Mouse (Mus musculus): ENCODE measurements around the gene Coro1b. TPM values are rescaled to one million over a fixed set of nuclear protein-coding genes. Genes with fewer than 3 reads are reported as not detected.

The Coro1b gene
- total and polyA plus RNA-seq, 2 experiments: 66.1 to 109 TPM

DNA sequence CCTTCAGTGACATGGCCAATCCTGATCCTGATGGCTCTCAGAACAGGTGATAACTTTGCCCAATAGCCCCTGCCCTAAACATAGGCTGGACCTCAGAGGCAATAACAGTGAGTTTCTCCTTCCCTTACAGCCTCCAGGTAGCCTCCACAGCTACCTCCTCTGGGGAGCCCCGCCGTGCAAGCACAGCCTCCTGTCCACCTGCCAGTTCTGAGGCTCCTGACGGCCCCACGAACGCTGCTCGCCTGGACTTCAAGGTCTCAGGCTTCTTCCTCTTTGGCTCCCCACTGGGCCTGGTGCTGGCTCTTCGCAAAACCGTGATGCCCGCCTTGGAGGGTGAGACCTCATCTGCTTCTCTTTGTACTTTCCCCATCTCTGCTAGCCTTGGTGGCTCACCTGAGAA lies 39.9 kb upstream of the Coro1b start:
- 87% methylated on average over 9 of the region's 9 CpGs for WGBS
- no peak for DNase-seq (ENCODE audit: extremely low read depth, low read depth, low spot score)
- Histone ChIP-seq H3K36me3 (ENCODE audit: control insufficient read depth, insufficient read depth, low read length) (no peaks in the 10 kb centered on the region), H3K9ac (ENCODE audit: low read depth, low read length) (no peak overlapping the region), H3K27me3 (ENCODE audit: control insufficient read depth, insufficient read depth, low read length) (no peaks in the 10 kb centered on the region), H3K4me1 (ENCODE audit: control insufficient read depth, insufficient read depth, low read length) (peaks cover 6% of the 10 kb centered on the region; the same call in 1 of the 2 replicates), H3K4me3 (ENCODE audit: insufficient read depth, low read depth, low read length) (no peak overlapping the region), H3K27ac (replicated peaks; ENCODE audit: insufficient read depth, low read depth, low read length) (no peak overlapping the region), H3K79me2 (ENCODE audit: control insufficient read depth, insufficient read depth, low read length) (no peaks in the 10 kb centered on the region)
- TF ChIP-seq CTCF (IDR thresholded peaks at IDR 0.05; ENCODE audit: low read depth, low read length) (no peak), POLR2A (IDR thresholded peaks at IDR 0.05; ENCODE audit: extremely low read depth, insufficient read depth, low read length) (no peak)

- Histone ChIP-seq H3K36me3 (ENCODE audit: control insufficient read depth, insufficient read depth, low read length) (peaks cover 2% of the 10 kb centered on the region; the same call in 1 of the 2 replicates), H3K9ac (ENCODE audit: low read depth, low read length) (no peak overlapping the region)
- DNase-seq (ENCODE audit: extremely low read depth, low read depth, low spot score): no peak
Observed at GRCm38 (mm10) chr19:4112063-4112960, 36.1 kb upstream of the Coro1b start.

GRCm38 (mm10) chr19:4113186-4113805 lies 35.1 kb upstream of the Coro1b start:
- H3K27ac ChIP-seq (replicated peaks; ENCODE audit: insufficient read depth, low read depth, low read length): peak overlapping the region; percentile 32
- WGBS: 48% methylated on average over 13 of the region's 13 CpGs
- H3K27me3 ChIP-seq (ENCODE audit: control insufficient read depth, insufficient read depth, low read length): no peaks in the 10 kb centered on the region
- 0 out of 2 replicates have a peak overlapping the region, but pooled peaks have one; percentile 25 for H3K9ac ChIP-seq (ENCODE audit: low read depth, low read length)
- no peak overlapping the region for H3K4me3 ChIP-seq (ENCODE audit: insufficient read depth, low read depth, low read length)
- H3K36me3 ChIP-seq (ENCODE audit: control insufficient read depth, insufficient read depth, low read length): peaks cover 2% of the 10 kb centered on the region; the same call in 1 of the 2 replicates
- no peak for TF ChIP-seq CTCF (IDR thresholded peaks at IDR 0.05; ENCODE audit: low read depth, low read length)
- no peak for TF ChIP-seq POLR2A (IDR thresholded peaks at IDR 0.05; ENCODE audit: extremely low read depth, insufficient read depth, low read length)
- H3K4me1 ChIP-seq (ENCODE audit: control insufficient read depth, insufficient read depth, low read length): peaks cover 10% of the 10 kb centered on the region
- H3K79me2 ChIP-seq (ENCODE audit: control insufficient read depth, insufficient read depth, low read length): no peaks in the 10 kb centered on the region
- peak; percentile 54 for DNase-seq (ENCODE audit: extremely low read depth, low read depth, low spot score)

More at GRCm38 (mm10) chr19:4112063-4112960, 36.1 kb upstream of the Coro1b start:
- WGBS: 95% methylated on average over 26 of the region's 26 CpGs
- H3K4me3 ChIP-seq (ENCODE audit: insufficient read depth, low read depth, low read length): no peak overlapping the region
- no peak overlapping the region for H3K27ac ChIP-seq (replicated peaks; ENCODE audit: insufficient read depth, low read depth, low read length)
- H3K79me2 ChIP-seq (ENCODE audit: control insufficient read depth, insufficient read depth, low read length): no peaks in the 10 kb centered on the region
- no peaks in the 10 kb centered on the region for H3K27me3 ChIP-seq (ENCODE audit: control insufficient read depth, insufficient read depth, low read length)
- H3K4me1 ChIP-seq (ENCODE audit: control insufficient read depth, insufficient read depth, low read length): peaks cover 10% of the 10 kb centered on the region
- no peak for TF ChIP-seq POLR2A (IDR thresholded peaks at IDR 0.05; ENCODE audit: extremely low read depth, insufficient read depth, low read length)
- TF ChIP-seq CTCF (IDR thresholded peaks at IDR 0.05; ENCODE audit: low read depth, low read length): no peak

GRCm38 (mm10) chr19:4113806-4114230 lies 34.6 kb upstream of the Coro1b start:
- DNase-seq (ENCODE audit: extremely low read depth, low read depth, low spot score): no peak
- peaks cover 10% of the 10 kb centered on the region for H3K4me1 ChIP-seq (ENCODE audit: control insufficient read depth, insufficient read depth, low read length)
- H3K27ac ChIP-seq (replicated peaks; ENCODE audit: insufficient read depth, low read depth, low read length): peak overlapping the region; percentile 32
- WGBS: 40% methylated on average over 5 of the region's 5 CpGs
- H3K9ac ChIP-seq (ENCODE audit: low read depth, low read length): no peak overlapping the region
- TF ChIP-seq CTCF (IDR thresholded peaks at IDR 0.05; ENCODE audit: low read depth, low read length): no peak
- no peak for TF ChIP-seq POLR2A (IDR thresholded peaks at IDR 0.05; ENCODE audit: extremely low read depth, insufficient read depth, low read length)
- H3K36me3 ChIP-seq (ENCODE audit: control insufficient read depth, insufficient read depth, low read length): peaks cover 2% of the 10 kb centered on the region; the same call in 1 of the 2 replicates
- no peaks in the 10 kb centered on the region for H3K27me3 ChIP-seq (ENCODE audit: control insufficient read depth, insufficient read depth, low read length)
- H3K79me2 ChIP-seq (ENCODE audit: control insufficient read depth, insufficient read depth, low read length): no peaks in the 10 kb centered on the region
- H3K4me3 ChIP-seq (ENCODE audit: insufficient read depth, low read depth, low read length): no peak overlapping the region

DNA sequence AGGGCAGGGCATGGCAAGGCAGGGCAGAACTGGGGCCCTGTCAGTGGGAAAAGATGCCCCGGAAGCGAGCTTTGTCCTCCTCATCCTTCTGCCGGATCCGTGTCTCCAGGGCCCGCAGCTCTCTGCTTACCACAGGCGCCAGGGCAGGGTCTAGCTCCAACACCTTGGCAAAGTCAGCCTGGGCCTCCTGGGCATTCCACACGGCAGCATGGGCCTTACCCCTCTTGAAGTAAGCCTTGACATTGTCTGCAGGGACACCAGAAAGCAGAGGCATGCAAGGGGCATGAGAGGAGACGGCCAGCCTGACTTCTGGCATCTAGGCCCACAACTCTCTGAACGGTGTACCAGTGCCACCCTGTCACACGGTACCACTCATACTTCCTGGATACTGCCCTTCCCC lies 33.9 kb upstream of the Coro1b start:
- Histone ChIP-seq H3K9ac (ENCODE audit: low read depth, low read length) (no peak overlapping the region), H3K79me2 (ENCODE audit: control insufficient read depth, insufficient read depth, low read length) (no peaks in the 10 kb centered on the region), H3K36me3 (ENCODE audit: control insufficient read depth, insufficient read depth, low read length) (peaks cover 2% of the 10 kb centered on the region; the same call in 1 of the 2 replicates), H3K27ac (replicated peaks; ENCODE audit: insufficient read depth, low read depth, low read length) (no peak overlapping the region), H3K27me3 (ENCODE audit: control insufficient read depth, insufficient read depth, low read length) (no peaks in the 10 kb centered on the region), H3K4me3 (ENCODE audit: insufficient read depth, low read depth, low read length) (no peak overlapping the region), H3K4me1 (ENCODE audit: control insufficient read depth, insufficient read depth, low read length) (peaks cover 10% of the 10 kb centered on the region)
- 96% methylated on average over 10 of the region's 10 CpGs for WGBS
- TF ChIP-seq CTCF (IDR thresholded peaks at IDR 0.05; ENCODE audit: low read depth, low read length) (no peak), POLR2A (IDR thresholded peaks at IDR 0.05; ENCODE audit: extremely low read depth, insufficient read depth, low read length) (no peak)
- DNase-seq (ENCODE audit: extremely low read depth, low read depth, low spot score): no peak
